Mouse (Mus musculus): ENCODE measurements at regions not wholly inside any gene's neighbourhood (a gene's known extent, or its start where the extent isn't known, plus 50 kb on each side); places are given as distances from the start of the nearest gene placed in this dataset.

- intact Hi-C loops (cut with DNase I) = no loop called here
These were observed 107.8 kb downstream of the Basp1 start for GRCm38 (mm10) chr15:25305801-25306200.

GRCm38 (mm10) chr15:25303379-25303778 lies 110.2 kb downstream of the Basp1 start:
- intact Hi-C loops (cut with DNase I) = no loop called here

GRCm38 (mm10) chr15:25302671-25303294 lies 110.8 kb downstream of the Basp1 start:
- intact Hi-C loops (cut with DNase I) = no loop called here

- intact Hi-C loops (cut with DNase I) = no loop called here
These were observed 111.8 kb downstream of the Basp1 start for GRCm38 (mm10) chr15:25301810-25302209.

GRCm38 (mm10) chr15:25297278-25297677 lies 116.3 kb downstream of the Basp1 start:
- intact Hi-C loops (cut with DNase I) = no loop called here

GRCm38 (mm10) chr15:25296714-25297113 lies 116.8 kb downstream of the Basp1 start:
- intact Hi-C loops (cut with DNase I) = no loop called here

- intact Hi-C loops (cut with DNase I) = no loop called here
These were observed 117.8 kb downstream of the Basp1 start for GRCm38 (mm10) chr15:25295753-25296152.

GRCm38 (mm10) chr15:25291231-25291691 lies 122.3 kb downstream of the Basp1 start:
- intact Hi-C loops (cut with DNase I) = no loop called here

GRCm38 (mm10) chr15:25287850-25288249 lies 125.7 kb downstream of the Basp1 start:
- intact Hi-C loops (cut with DNase I) = no loop called here

GRCm38 (mm10) chr15:25284354-25285199 lies 129.0 kb downstream of the Basp1 start:
- intact Hi-C loops (cut with DNase I) = no loop called here

GRCm38 (mm10) chr15:25283713-25284112 lies 129.9 kb downstream of the Basp1 start:
- intact Hi-C loops (cut with DNase I) = no loop called here

- intact Hi-C loops (cut with DNase I) = no loop called here
These were observed 131.2 kb downstream of the Basp1 start for GRCm38 (mm10) chr15:25282346-25282745.

- intact Hi-C loops (cut with DNase I) = no loop called here
These were observed 131.6 kb downstream of the Basp1 start for GRCm38 (mm10) chr15:25281942-25282341.

GRCm38 (mm10) chr15:25278317-25279156 lies 135.0 kb downstream of the Basp1 start:
- intact Hi-C loops (cut with DNase I) = no loop called here

GRCm38 (mm10) chr15:25276227-25276626 lies 137.3 kb downstream of the Basp1 start:
- intact Hi-C loops (cut with DNase I) = no loop called here

- intact Hi-C loops (cut with DNase I) = no loop called here
These were observed 141.7 kb downstream of the Basp1 start for GRCm38 (mm10) chr15:25271886-25272285.

GRCm38 (mm10) chr15:25270349-25270748 lies 143.2 kb downstream of the Basp1 start:
- intact Hi-C loops (cut with DNase I) = no loop called here

- intact Hi-C loops (cut with DNase I) = no loop called here
These were observed 144.1 kb downstream of the Basp1 start for GRCm38 (mm10) chr15:25269345-25269996.

- intact Hi-C loops (cut with DNase I) = no loop called here
These were observed 145.1 kb downstream of the Basp1 start for GRCm38 (mm10) chr15:25268436-25268835.

GRCm38 (mm10) chr15:25267509-25267908 lies 146.1 kb downstream of the Basp1 start:
- intact Hi-C loops (cut with DNase I) = no loop called here
